Mouse (Mus musculus) stomach, postnatal 0 days (tissue): ENCODE results near the gene Svs3b.

Experiments
- CTCF ChIP-seq: IDR thresholded peaks from 2 replicates; pipeline ENCODE4 v1.5.1; 2016; ENCODE audit warnings: antibody characterized with exemption, low read depth, mild to moderate bottlenecking, moderate library complexity
- EP300 ChIP-seq: optimal IDR thresholded peaks from 2 replicates; pipeline ENCODE3; 2016; ENCODE audit warnings: antibody characterized with exemption

- TF ChIP-seq CTCF (no peak), EP300 (no peak)
Measured at GRCm38 (mm10) chr2:164210892-164211291, 45.5 kb downstream of the Svs3b start.
